Comparison of ENCODE assay signal across 13 mouse cellular contexts in genomic region chr5:103701466-103701865, GRCm38 (mm10). TPM values are rescaled to one million over a fixed set of nuclear protein-coding genes. Genes with fewer than 3 reads are reported as not detected.
DNase-seq lines count a peak whose midpoint lies in the region; ATAC-seq and TF ChIP-seq lines count a peak whose summit lies in the region.
"Had no signal": no experiment of that assay in that cellular context is flagged by ENCODE, and none has a peak within 500 bp of the region (broad histone marks: within the 10 kb centered on the region; RNA-seq: fewer than 3 reads in every experiment).

No protein-coding gene starts in this region.

- ATAC-seq in intestine, postnatal 0 days = no peak
- no peak for ATAC-seq in intestine, embryonic 16.5 days
- ATAC-seq: inflammation-experienced regulatory T-cells, adult 6 months had no signal

- peak; percentile 50 for TF ChIP-seq CTCF in intestine, postnatal 0 days (IDR thresholded peaks at IDR 0.05; ENCODE audit: low read depth)

- H3K9ac ChIP-seq in intestine, postnatal 0 days (ENCODE audit: low read depth, low read length) = no peak overlapping the region
- H3K9ac ChIP-seq in intestine, embryonic 16.5 days (ENCODE audit: low read depth, low read length) = no peak overlapping the region

- H3K27me3 ChIP-seq in intestine, postnatal 0 days (replicated peaks; ENCODE audit: control insufficient read depth, insufficient read depth, low read length) = peaks cover 4% of the 10 kb centered on the region; the same call in 1 of the 2 replicates
- H3K27me3 ChIP-seq in intestine, embryonic 16.5 days (replicated peaks; ENCODE audit: control insufficient read depth, insufficient read depth, low read length) = no peaks in the 10 kb centered on the region
- no peaks in the 10 kb centered on the region for H3K27me3 ChIP-seq in splenic B cell, adult 2 months (ENCODE audit: control insufficient read depth, insufficient read depth, low read length, poor library complexity, severe bottlenecking)

- H3K36me3 ChIP-seq in intestine, postnatal 0 days (ENCODE audit: control insufficient read depth, insufficient read depth) = no peaks in the 10 kb centered on the region
- H3K36me3 ChIP-seq in intestine, embryonic 16.5 days (ENCODE audit: control insufficient read depth, insufficient read depth, low read length) = no peaks in the 10 kb centered on the region
- H3K36me3 ChIP-seq in splenic B cell, adult 2 months (ENCODE audit: control insufficient read depth, insufficient read depth, low read length, poor library complexity, severe bottlenecking) = no peaks in the 10 kb centered on the region
- H3K36me3 ChIP-seq: forebrain, embryonic 10.5 days had no signal

- no peak overlapping the region for H3K4me3 ChIP-seq in intestine, postnatal 0 days (ENCODE audit: low read depth, low read length)
- no peak overlapping the region for H3K4me3 ChIP-seq in intestine, embryonic 16.5 days (ENCODE audit: low read length)
- H3K4me3 ChIP-seq: forebrain, embryonic 10.5 days had no signal

- H3K4me2 ChIP-seq in intestine, postnatal 0 days (replicated peaks; ENCODE audit: low read depth) = no peak overlapping the region
- no peak overlapping the region for H3K4me2 ChIP-seq in intestine, embryonic 16.5 days (ENCODE audit: low read depth, low read length)

- intact Hi-C loops in heart, postnatal 25 days (cut with DNase I) = no loop called here

- peak; percentile 35 to 59 for DNase-seq in spleen, postnatal 10 days (ENCODE audit: low spot score in 2 of 2)
- DNase-seq in spleen, postnatal 36 days (ENCODE audit: low spot score in 2 of 2) = no peak
- peak; percentile 31 for DNase-seq in c-Kit-positive CD71-positive TER-119-positive erythroid progenitor cells, embryonic 14.5 days (ENCODE audit: low spot score)
- DNase-seq in splenic B cell, adult 2 months (ENCODE audit: low read depth, low spot score) = peak; percentile 61
- DNase-seq in retina, postnatal 1 day = no peak
- no peak for DNase-seq in heart, postnatal 25 days (ENCODE audit: low spot score)
- DNase-seq: embryo, embryonic 11 days; lung, postnatal 10 days had no signal

- 73% methylated on average over 3 of the region's 3 CpGs for WGBS in intestine, postnatal 0 days
- 71% methylated on average over 3 of the region's 3 CpGs for WGBS in intestine, embryonic 16.5 days

- no peak overlapping the region for H3K27ac ChIP-seq in intestine, postnatal 0 days (ENCODE audit: low read depth, low read length)
- no peak overlapping the region for H3K27ac ChIP-seq in intestine, embryonic 16.5 days (ENCODE audit: low read length)
- H3K27ac ChIP-seq: forebrain, embryonic 10.5 days had no signal

- no peaks in the 10 kb centered on the region for H3K9me3 ChIP-seq in intestine, postnatal 0 days (ENCODE audit: control insufficient read depth)
- no peaks in the 10 kb centered on the region for H3K9me3 ChIP-seq in intestine, embryonic 16.5 days (ENCODE audit: control insufficient read depth, low read length)
- H3K9me3 ChIP-seq: forebrain, embryonic 10.5 days had no signal

- no peaks in the 10 kb centered on the region for H3K4me1 ChIP-seq in intestine, postnatal 0 days (replicated peaks; ENCODE audit: control insufficient read depth, insufficient read depth, low read length)
- no peaks in the 10 kb centered on the region for H3K4me1 ChIP-seq in intestine, embryonic 16.5 days (ENCODE audit: control insufficient read depth, insufficient read depth, low read length)

RNA-seq across cellular contexts. Expression of gene Aff1, which starts 9.3 kb away (rescaled TPM):
- 5.8 and 6.8 TPM in 2 replicates for polyA plus RNA-seq in intestine, postnatal 0 days (2015; fragmentation: Nextera tagmentation; extraction: Ambion mirVana)
- polyA plus RNA-seq in intestine, embryonic 16.5 days (2015; fragmentation: Nextera tagmentation; extraction: Ambion mirVana) = 3.9 and 5.2 TPM in 2 replicates
- total RNA-seq in heart, postnatal 25 days (2021) = 10 to 100 TPM; 37.4 to 42.7 TPM

RNA-seq across cellular contexts. Expression of gene 1700016H13Rik, which starts 45.7 kb away (rescaled TPM):
- 0.23 TPM in 1 of 2 replicates, not detected in the other for polyA plus RNA-seq in intestine, postnatal 0 days (2015; fragmentation: Nextera tagmentation; extraction: Ambion mirVana)
- polyA plus RNA-seq in intestine, embryonic 16.5 days (2015; fragmentation: Nextera tagmentation; extraction: Ambion mirVana) = not detected in 2 replicates
- total RNA-seq in heart, postnatal 25 days (2021) = not detected
- total RNA-seq: left cerebral cortex, postnatal 36 days had no signal
- polyA plus RNA-seq: inflammation-experienced regulatory T-cells, adult 6 months had no signal

Comparison
In these comparisons a context has a peak if more than half of its experiments do, and no peak if none do; other contexts are left out.
1. DNase-seq: peak in spleen, postnatal 10 days (2 of 2), c-Kit-positive CD71-positive TER-119-positive erythroid progenitor cells, embryonic 14.5 days (single experiment) and splenic B cell, adult 2 months (single experiment); none in spleen, postnatal 36 days (0 of 2), retina, postnatal 1 day (single experiment) and heart, postnatal 25 days (single experiment).